Mouse (Mus musculus) spleen, postnatal 0 days (tissue): Measurements from ENCODE around the gene AC129217.1. TPM values are rescaled to one million over a fixed set of nuclear protein-coding genes. Genes with fewer than 3 reads are reported as not detected.

Source experiments
- polyA plus RNA-seq: library from polyadenylated mRNA; unstranded; fragments of >200 nt; fragmentation: Nextera tagmentation; extraction: Ambion mirVana; gene quantifications from 2 replicates; pipeline ENCODE4 v1.2.1, GENCODE M21; 2015

Gene AC129217.1
- not detected in 2 replicates for polyA plus RNA-seq

GRCm38 (mm10) chr19:8829660-8830059, at the start of gene AC129217.1:
Gene AC129217.1, plus strand, starts transcription at chr19:8829773.

GRCm38 (mm10) chr19:8786008-8786781, 43.4 kb upstream of the AC129217.1 start, which contains the start of gene Taf6l:
Gene Taf6l, minus strand, starts transcription at chr19:8786417.

GRCm38 (mm10) chr19:8798264-8798946, 31.2 kb upstream of the AC129217.1 start, which contains the start of gene Polr2g:
Gene Polr2g, minus strand, starts transcription at chr19:8798577.

GRCm38 (mm10) chr19:8802130-8802821, 27.3 kb upstream of the AC129217.1 start, which contains the start of gene Zbtb3:
Gene Zbtb3, plus strand, starts transcription at chr19:8802555.

GRCm38 (mm10) chr19:8818801-8819595, 10.6 kb upstream of the AC129217.1 start, which contains the start of gene Ttc9c:
Gene Ttc9c, minus strand, starts transcription at chr19:8819333.

GRCm38 (mm10) chr19:8819596-8820423, 9.8 kb upstream of the AC129217.1 start, which contains the start of gene Hnrnpul2:
Gene Hnrnpul2, plus strand, starts transcription at chr19:8820010.

GRCm38 (mm10) chr19:8837251-8837791, 7.7 kb downstream of the AC129217.1 start, which contains the start of gene Bscl2:
Gene Bscl2, plus strand, starts transcription at chr19:8837467.

GRCm38 (mm10) chr19:8839103-8839907, 9.7 kb downstream of the AC129217.1 start, which contains the start of gene Gng3:
Gene Gng3, minus strand, starts transcription at chr19:8839194.

GRCm38 (mm10) chr19:8850402-8850901, 20.9 kb downstream of the AC129217.1 start, which contains the start of gene Lrrn4cl:
Gene Lrrn4cl, plus strand, starts transcription at chr19:8850768.

GRCm38 (mm10) chr19:8871267-8872186, 42.0 kb downstream of the AC129217.1 start, which contains the start of gene Ubxn1:
Gene Ubxn1, plus strand, starts transcription at chr19:8871496.

GRCm38 (mm10) chr19:8880311-8881033, 50.9 kb downstream of the AC129217.1 start, which contains the start of gene Uqcc3:
Gene Uqcc3, minus strand, starts transcription at chr19:8880923.

GRCm38 (mm10) chr19:8883616-8884015, 54.0 kb downstream of the AC129217.1 start, which contains the start of the genes Lbhd1 and Gm49403:
Gene Lbhd1, plus strand, starts transcription at chr19:8883732.
Gene Gm49403, plus strand, starts transcription at chr19:8883930.

GRCm38 (mm10) chr19:8888511-8889385, 59.2 kb downstream of the AC129217.1 start, which contains the start of the genes 1810009A15Rik and Gm49416:
Gene 1810009A15Rik, plus strand, starts transcription at chr19:8888853.
Gene Gm49416, plus strand, starts transcription at chr19:8888926.

